Mouse (Mus musculus) lung, embryonic 14.5 days (tissue): Measurements from ENCODE around the gene Hkdc1. TPM values are rescaled to one million over a fixed set of nuclear protein-coding genes. Genes with fewer than 3 reads are reported as not detected.
A peak's percentile ranks its signal among the peaks of the same experiment; 100 is the strongest.

ENCODE experiments used
- ATAC-seq: fragments of 200-750 bp; cut with Nextera tagmentation; 2 replicates; pipeline ENCODE4 v1.8.0; 2017; ENCODE audit warnings: mild to moderate bottlenecking, moderate TSS enrichment, moderate library complexity; ENCODE audit not compliant: insufficient read depth
- DNase-seq: peaks from one replicate; pipeline ENCODE4 v3.0.0-alpha.2; 2015
- H3K27ac ChIP-seq: fragments of 300-500 bp; sonication (generic); 2 replicates; pipeline ENCODE4 v1.5.1; 2014; ENCODE audit warnings: low read depth, mild to moderate bottlenecking, moderate library complexity
- H3K27me3 ChIP-seq: fragments of 300-500 bp; sonication (generic); 2 replicates; pipeline ENCODE4 v1.6.1; 2014; ENCODE audit warnings: low read length, control low read depth; ENCODE audit not compliant: insufficient read depth
- H3K36me3 ChIP-seq: fragments of 300-500 bp; sonication (generic); 2 replicates; pipeline ENCODE4 v1.6.1; 2014; ENCODE audit warnings: control low read depth; ENCODE audit not compliant: insufficient read depth
- H3K4me1 ChIP-seq: fragments of 300-500 bp; sonication (generic); 2 replicates; pipeline ENCODE4 v1.6.1; 2014; ENCODE audit warnings: antibody characterized with exemption, control low read depth; ENCODE audit not compliant: insufficient read depth
- H3K4me2 ChIP-seq: fragments of 300-500 bp; sonication (generic); 2 replicates; pipeline ENCODE4 v1.6.1; 2014; ENCODE audit warnings: mild to moderate bottlenecking
- H3K4me3 ChIP-seq: fragments of 300-500 bp; sonication (generic); 2 replicates; pipeline ENCODE4 v1.5.1; 2014; ENCODE audit warnings: low read depth, low read length
- H3K9ac ChIP-seq: fragments of 300-500 bp; sonication (generic); 2 replicates; pipeline ENCODE4 v1.6.1; 2014
- H3K9me3 ChIP-seq: fragments of 300-500 bp; sonication (generic); 2 replicates; pipeline ENCODE4 v1.6.1; 2016; ENCODE audit warnings: low read depth, low read length, control low read depth
- CTCF ChIP-seq: IDR thresholded peaks from 2 replicates; pipeline ENCODE4 v1.5.1; 2016; ENCODE audit warnings: antibody characterized with exemption, low read depth
- WGBS: fragments of 180-500 bp; shearing (Covaris S2); extraction: QIAGEN DNeasy Blood & Tissue Kit; methylation state at CpG from one replicate; pipeline ENCODE4 v1.1.7; 2014; 5-methylcytosine and 5-hydroxymethylcytosine counted together
- polyA plus RNA-seq: library from polyadenylated mRNA; unstranded; fragments of >200 nt; fragmentation: Nextera tagmentation; extraction: Ambion mirVana; gene quantifications from 2 replicates; pipeline ENCODE4 v1.2.1, GENCODE M21; 2014

Gene Hkdc1
- polyA plus RNA-seq, 1 experiment from 2014 or later = 1.5 TPM

GRCm38 (mm10) chr10:62340991-62341390 lies 81.3 kb downstream of the Hkdc1 start:
- Histone ChIP-seq H3K27me3 (no peaks in the 10 kb centered on the region), H3K9me3 (no peaks in the 10 kb centered on the region), H3K27ac (peak overlapping the region; percentile 83; the same call in 1 of the 2 replicates), H3K9ac (peak overlapping the region; percentile 58), H3K4me2 (peak overlapping the region; percentile 97), H3K36me3 (no peaks in the 10 kb centered on the region), H3K4me1 (0 out of 2 replicates have a peak, but pooled peaks cover 7% of the 10 kb centered on the region), H3K4me3 (peak overlapping the region; percentile 51)
- DNase-seq (no peak), ATAC-seq (no peak)
- no peak for TF ChIP-seq CTCF
- WGBS = 20% methylated on average over 3 of the region's 3 CpGs

GRCm38 (mm10) chr10:62340095-62340731 lies 82.1 kb downstream of the Hkdc1 start:
- Histone ChIP-seq H3K36me3 (no peaks in the 10 kb centered on the region), H3K9me3 (no peaks in the 10 kb centered on the region), H3K9ac (peak overlapping the region; percentile 58), H3K4me3 (peak overlapping the region; percentile 51), H3K27ac (peak overlapping the region; percentile 83), H3K27me3 (no peaks in the 10 kb centered on the region), H3K4me2 (peak overlapping the region; percentile 97), H3K4me1 (0 out of 2 replicates have a peak, but pooled peaks cover 7% of the 10 kb centered on the region)
- 0 out of 2 replicates have a peak, but pooled peaks have one; percentile 12 for TF ChIP-seq CTCF
- WGBS = under 1% methylated on average over 38 of the region's 38 CpGs
- ATAC-seq (peak; percentile 99), DNase-seq (peak; percentile 98)

GRCm38 (mm10) chr10:62339211-62340094 lies 82.8 kb downstream of the Hkdc1 start:
- ATAC-seq (peak; percentile 53), DNase-seq (peak; percentile 51)
- Histone ChIP-seq H3K9ac (peak overlapping the region; percentile 58), H3K4me2 (peak overlapping the region; percentile 97), H3K36me3 (no peaks in the 10 kb centered on the region), H3K27ac (peak overlapping the region; percentile 83), H3K4me3 (peak overlapping the region; percentile 51), H3K9me3 (no peaks in the 10 kb centered on the region), H3K4me1 (0 out of 2 replicates have a peak, but pooled peaks cover 7% of the 10 kb centered on the region), H3K27me3 (no peaks in the 10 kb centered on the region)
- 1% methylated on average over 45 of the region's 45 CpGs for WGBS
- no peak for TF ChIP-seq CTCF

GRCm38 (mm10) chr10:62338626-62339025 lies 83.7 kb downstream of the Hkdc1 start:
- Histone ChIP-seq H3K9me3 (no peaks in the 10 kb centered on the region), H3K9ac (no peak overlapping the region), H3K27me3 (no peaks in the 10 kb centered on the region), H3K4me3 (peak overlapping the region; percentile 51), H3K4me1 (0 out of 2 replicates have a peak, but pooled peaks cover 7% of the 10 kb centered on the region), H3K4me2 (peak overlapping the region; percentile 97), H3K27ac (peak overlapping the region; percentile 83; the same call in 1 of the 2 replicates), H3K36me3 (no peaks in the 10 kb centered on the region)
- no peak for ATAC-seq
- 20% methylated on average over 5 of the region's 5 CpGs for WGBS
- no peak for DNase-seq
- TF ChIP-seq CTCF = no peak

GRCm38 (mm10) chr10:62338176-62338575 lies 84.1 kb downstream of the Hkdc1 start:
- Histone ChIP-seq H3K4me3 (no peak overlapping the region), H3K27me3 (no peaks in the 10 kb centered on the region), H3K9me3 (no peaks in the 10 kb centered on the region), H3K36me3 (no peaks in the 10 kb centered on the region), H3K9ac (no peak overlapping the region), H3K27ac (peak overlapping the region; percentile 6; the same call in 1 of the 2 replicates), H3K4me2 (peak overlapping the region; percentile 97), H3K4me1 (0 out of 2 replicates have a peak, but pooled peaks cover 7% of the 10 kb centered on the region)
- TF ChIP-seq CTCF = no peak
- WGBS = 35% methylated on average over 9 of the region's 9 CpGs
- no peak for ATAC-seq
- DNase-seq = no peak

GRCm38 (mm10) chr10:62336601-62337578 lies 85.4 kb downstream of the Hkdc1 start:
- DNase-seq (peak; percentile 50), ATAC-seq (no peak)
- 37% methylated on average over 12 of the region's 12 CpGs for WGBS
- no peaks in the 10 kb centered on the region for H3K36me3 ChIP-seq
- H3K9me3 ChIP-seq = no peaks in the 10 kb centered on the region
- no peak overlapping the region for H3K4me3 ChIP-seq
- no peak overlapping the region for H3K27ac ChIP-seq
- H3K9ac ChIP-seq = no peak overlapping the region
- no peak for TF ChIP-seq CTCF
- H3K27me3 ChIP-seq = no peaks in the 10 kb centered on the region
- 0 out of 2 replicates have a peak, but pooled peaks cover 7% of the 10 kb centered on the region for H3K4me1 ChIP-seq
- no peak overlapping the region; the same call in 1 of the 2 replicates for H3K4me2 ChIP-seq
